Mouse (Mus musculus) spleen, adult 2 months (tissue): Measurements from ENCODE around the gene Zfp281.

Source experiments
- CTCF ChIP-seq: fragments of 200-500 bp; IDR thresholded peaks from 2 replicates; pipeline ENCODE4 v1.5.1; 2011; ENCODE audit warnings: mild to moderate bottlenecking, inconsistent platforms; ENCODE audit not compliant: insufficient read depth, insufficient read length, insufficient replicate concordance; ENCODE audit errors: extremely low read depth
- POLR2A ChIP-seq: fragments of 200-500 bp; IDR thresholded peaks from 2 replicates; pipeline ENCODE4 v1.6.1; 2011; ENCODE audit warnings: low read depth, low read length, inconsistent platforms

DNA sequence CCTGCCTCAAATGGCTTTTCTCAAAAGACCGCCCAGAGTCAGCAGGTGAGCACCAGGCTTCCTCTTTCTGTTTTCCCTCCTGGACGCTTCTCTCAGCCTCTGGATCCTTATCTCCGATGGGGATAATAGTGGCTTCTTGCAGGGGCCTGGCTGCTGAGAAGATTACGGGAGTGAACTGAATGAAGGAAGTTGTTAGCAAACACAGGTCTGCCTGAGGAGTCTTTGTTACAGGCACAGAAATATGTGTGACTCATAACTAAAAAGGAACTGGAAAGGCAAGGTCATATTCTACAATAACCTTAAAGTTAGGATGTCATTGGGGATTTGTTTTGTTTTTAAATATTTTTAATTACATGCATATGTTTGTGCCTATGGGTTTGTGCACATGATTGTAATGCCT lies 48.6 kb downstream of the Zfp281 start:
- TF ChIP-seq POLR2A (no peak), CTCF (no peak)
